Mouse (Mus musculus) forebrain, postnatal 0 days (tissue): ENCODE data around the gene Rps3a1. TPM values are rescaled to one million over a fixed set of nuclear protein-coding genes. Genes with fewer than 3 reads are reported as not detected.
"Not testable (repeated sequence)": the region's sequence is repeated elsewhere in the genome, so short reads cannot be mapped to it uniquely, and the experiment has no call there.

Experiments
- ATAC-seq: fragments of 200-750 bp; cut with Nextera tagmentation; 2 replicates; pipeline ENCODE4 v1.8.0; 2017; ENCODE audit warnings: mild to moderate bottlenecking, moderate library complexity
- DNase-seq: peaks from one replicate; pipeline ENCODE4 v3.0.0-alpha.2; 2015
- H3K27ac ChIP-seq: fragments of 300-500 bp; sonication (generic); 2 replicates; pipeline ENCODE4 v1.5.1; 2014; ENCODE audit warnings: low read depth, mild to moderate bottlenecking, antibody characterized with exemption, low read length, moderate library complexity, mixed read lengths
- H3K27me3 ChIP-seq: fragments of 300-500 bp; sonication (generic); 2 replicates; pipeline ENCODE4 v1.6.1; 2014; ENCODE audit warnings: mild to moderate bottlenecking, low read length, mixed read lengths; ENCODE audit not compliant: insufficient read depth
- H3K36me3 ChIP-seq: fragments of 300-500 bp; sonication (generic); 2 replicates; pipeline ENCODE4 v1.6.1; 2014; ENCODE audit warnings: mild to moderate bottlenecking, moderate library complexity; ENCODE audit not compliant: insufficient read depth
- H3K4me1 ChIP-seq: fragments of 300-500 bp; sonication (generic); 2 replicates; pipeline ENCODE4 v1.6.1; 2014; ENCODE audit warnings: antibody characterized with exemption; ENCODE audit not compliant: insufficient read depth
- H3K4me2 ChIP-seq: fragments of 300-500 bp; sonication (generic); 2 replicates; pipeline ENCODE4 v1.6.1; 2014; ENCODE audit warnings: low read depth, mild to moderate bottlenecking, moderate library complexity
- H3K4me3 ChIP-seq: fragments of 300-500 bp; sonication (generic); 2 replicates; pipeline ENCODE4 v1.5.1; 2014; ENCODE audit warnings: low read depth, low read length, mixed read lengths
- H3K9ac ChIP-seq: fragments of 300-500 bp; sonication (generic); 2 replicates; pipeline ENCODE4 v1.6.1; 2014; ENCODE audit warnings: mild to moderate bottlenecking
- H3K9me3 ChIP-seq: fragments of 300-500 bp; sonication (generic); 2 replicates; pipeline ENCODE4 v1.6.1; 2016; ENCODE audit warnings: low read length
- CTCF ChIP-seq: sonication (generic); IDR thresholded peaks from 2 replicates; pipeline ENCODE4 v1.5.1; 2016; ENCODE audit warnings: antibody characterized with exemption, control low read depth, low read depth
- WGBS: fragments of 180-500 bp; shearing (Covaris S2); extraction: QIAGEN DNeasy Blood & Tissue Kit; methylation state at CpG from one replicate; pipeline ENCODE4 v1.1.7; 2014; 5-methylcytosine and 5-hydroxymethylcytosine counted together
- polyA plus RNA-seq: library from polyadenylated mRNA; unstranded; fragments of >200 nt; fragmentation: Nextera tagmentation; extraction: Ambion mirVana; gene quantifications from 2 replicates; pipeline ENCODE4 v1.2.1, GENCODE M21; 2015
- total RNA-seq: library from RNA; depleted of rRNA; stranded (reverse); fragments of >200 nt; gene quantifications from 2 replicates; pipeline ENCODE4 v1.2.3, GENCODE M21; 2014; rRNA removed

Rps3a1 gene
- total and polyA plus RNA-seq, 2 experiments from 2014 or later, result 709 to 996 TPM

GRCm38 (mm10) chr3:86104909-86105308 lies 37.6 kb downstream of the Rps3a1 start:
- no peak overlapping the region for H3K9ac ChIP-seq
- no peaks in the 10 kb centered on the region for H3K27me3 ChIP-seq
- H3K9me3 ChIP-seq, result no peaks in the 10 kb centered on the region
- WGBS, result 71% methylated on average over 4 of the region's 4 CpGs
- ATAC-seq (no peak), DNase-seq (no peak)
- H3K4me1 ChIP-seq, result no peaks in the 10 kb centered on the region
- H3K4me3 ChIP-seq, result no peak overlapping the region
- TF ChIP-seq CTCF, result no peak
- H3K36me3 ChIP-seq, result peaks cover 5% of the 10 kb centered on the region; the same call in 1 of the 2 replicates
- H3K27ac ChIP-seq, result no peak overlapping the region
- no peak overlapping the region for H3K4me2 ChIP-seq

DNA sequence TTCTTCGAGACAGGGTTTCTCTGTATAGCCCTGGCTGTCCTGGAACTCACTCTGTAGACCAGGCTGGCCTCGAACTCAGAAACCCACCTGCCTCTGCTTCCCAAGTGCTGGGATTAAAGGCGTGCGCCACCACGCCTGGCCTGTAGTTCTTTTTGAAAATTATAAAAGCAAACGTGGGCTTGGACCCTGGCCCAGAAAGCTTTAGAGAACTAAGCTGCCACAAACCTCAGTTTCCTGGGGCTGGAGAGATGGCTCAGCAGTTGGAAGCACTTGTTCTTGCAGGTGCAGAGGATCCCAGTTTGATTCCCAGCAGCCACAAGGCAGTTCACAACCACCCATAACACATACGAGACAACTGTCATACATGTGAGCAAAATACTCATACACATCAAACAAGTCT lies 38.1 kb downstream of the Rps3a1 start:
- not testable (repeated sequence) for ATAC-seq, H3K9me3 ChIP-seq, H3K4me2 ChIP-seq, H3K9ac ChIP-seq, H3K27ac ChIP-seq, H3K4me3 ChIP-seq, H3K4me1 ChIP-seq, H3K27me3 ChIP-seq, H3K36me3 ChIP-seq, DNase-seq
- 82% methylated on average over 7 of the region's 7 CpGs for WGBS

DNA sequence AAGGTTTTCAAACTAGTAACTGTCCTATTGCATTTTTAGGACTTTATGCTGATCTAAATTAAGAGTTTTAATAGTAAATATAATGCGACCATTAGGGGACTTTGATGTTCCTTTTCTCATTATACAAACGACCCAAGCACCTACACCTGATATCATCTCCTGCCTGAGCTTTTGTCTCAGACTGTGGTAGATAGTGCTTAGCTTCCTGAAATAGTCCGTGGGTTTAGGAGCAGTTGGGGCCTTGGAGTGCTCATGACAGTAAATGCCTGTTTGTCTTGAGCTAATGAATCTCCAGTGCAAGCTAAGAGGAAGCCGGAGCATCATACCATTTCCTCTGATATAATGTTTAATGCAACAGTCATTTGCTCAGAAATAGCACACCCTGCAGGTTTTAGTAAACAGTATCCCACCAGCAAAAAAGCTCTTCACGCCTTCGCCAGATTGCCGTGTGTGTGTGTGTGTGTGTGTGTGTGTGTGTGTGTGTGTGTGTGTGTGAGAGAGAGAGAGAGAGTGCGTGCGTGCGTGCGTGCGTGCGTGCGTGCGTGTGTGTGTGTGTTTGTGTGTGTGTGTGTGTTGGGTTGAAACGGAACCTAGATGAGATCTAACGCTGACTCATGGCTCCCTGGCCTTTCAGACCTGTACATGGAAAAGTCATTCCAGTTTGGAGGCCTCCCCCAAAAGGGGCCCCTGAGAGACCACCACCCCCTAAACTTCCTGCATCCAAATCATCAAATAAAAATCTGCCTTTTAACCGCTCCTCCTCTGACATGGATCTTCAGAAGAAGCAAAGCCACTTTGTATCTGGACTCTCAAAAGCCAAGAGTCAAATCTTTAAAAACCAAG lies 38.8 kb downstream of the Rps3a1 start:
- no peak overlapping the region for H3K4me3 ChIP-seq
- no peaks in the 10 kb centered on the region for H3K4me1 ChIP-seq
- H3K9me3 ChIP-seq, result no peaks in the 10 kb centered on the region
- DNase-seq (peak; percentile 32), ATAC-seq (no peak)
- no peaks in the 10 kb centered on the region for H3K27me3 ChIP-seq
- H3K27ac ChIP-seq, result no peak overlapping the region
- no peak overlapping the region for H3K9ac ChIP-seq
- peaks cover 10% of the 10 kb centered on the region; the same call in 1 of the 2 replicates for H3K36me3 ChIP-seq
- H3K4me2 ChIP-seq, result no peak overlapping the region
- TF ChIP-seq CTCF, result peak; percentile 48
- 84% methylated on average over 18 of the region's 18 CpGs for WGBS

GRCm38 (mm10) chr3:86101956-86102355 lies 40.5 kb downstream of the Rps3a1 start:
- no peak for TF ChIP-seq CTCF
- Histone ChIP-seq H3K27ac (no peak overlapping the region), H3K36me3 (peaks cover 10% of the 10 kb centered on the region; the same call in 1 of the 2 replicates), H3K4me2 (no peak overlapping the region), H3K27me3 (no peaks in the 10 kb centered on the region), H3K9me3 (no peaks in the 10 kb centered on the region), H3K4me1 (no peaks in the 10 kb centered on the region), H3K4me3 (no peak overlapping the region), H3K9ac (no peak overlapping the region)
- DNase-seq (no peak), ATAC-seq (no peak)
- WGBS, result 84% methylated on average over 6 of the region's 6 CpGs

GRCm38 (mm10) chr3:86093907-86094306 lies 48.6 kb downstream of the Rps3a1 start:
- ATAC-seq, result no peak
- Histone ChIP-seq H3K27ac (peak overlapping the region; percentile 35; the same call in 1 of the 2 replicates), H3K27me3 (no peaks in the 10 kb centered on the region), H3K9ac (no peak overlapping the region), H3K4me2 (no peak overlapping the region), H3K36me3 (no peaks in the 10 kb centered on the region), H3K4me1 (0 out of 2 replicates have a peak, but pooled peaks cover 6% of the 10 kb centered on the region), H3K4me3 (no peak overlapping the region), H3K9me3 (no peaks in the 10 kb centered on the region)
- 69% methylated on average over 5 of the region's 5 CpGs for WGBS
- TF ChIP-seq CTCF, result no peak
- DNase-seq, result no peak

- no peak overlapping the region for H3K9ac ChIP-seq
- H3K36me3 ChIP-seq, result no peaks in the 10 kb centered on the region
- DNase-seq (peak; percentile 33), ATAC-seq (peak; percentile 42; the same call in 1 of the 2 replicates)
- 22% methylated on average over 6 of the region's 6 CpGs for WGBS
- peak overlapping the region; percentile 35; the same call in 1 of the 2 replicates for H3K27ac ChIP-seq
- H3K4me3 ChIP-seq, result no peak overlapping the region
- no peaks in the 10 kb centered on the region for H3K9me3 ChIP-seq
- H3K27me3 ChIP-seq, result no peaks in the 10 kb centered on the region
- no peak overlapping the region for H3K4me2 ChIP-seq
- TF ChIP-seq CTCF, result no peak
- H3K4me1 ChIP-seq, result 0 out of 2 replicates have a peak, but pooled peaks cover 6% of the 10 kb centered on the region
Observed at GRCm38 (mm10) chr3:86093213-86093845, 49.2 kb downstream of the Rps3a1 start.

Other genes starting within 250 kb of the Rps3a1 start
- gene Sh3d19, start 171.6 kb downstream of the Rps3a1 start, total RNA-seq, result 25.1 and 33.4 TPM in 2 replicates
- gene Sh3d19, start 171.6 kb downstream of the Rps3a1 start, polyA plus RNA-seq, result 9.9 and 14.3 TPM in 2 replicates
- not detected in 2 replicates for gene Prss48, start 140.2 kb downstream of the Rps3a1 start, total RNA-seq
- gene Prss48, start 140.2 kb downstream of the Rps3a1 start, polyA plus RNA-seq, result not detected in 2 replicates
- 16.1 and 18.5 TPM in 2 replicates for gene Lrba, start 82.0 kb upstream of the Rps3a1 start, total RNA-seq
- gene Lrba, start 82.0 kb upstream of the Rps3a1 start, polyA plus RNA-seq, result 0.82 and 1.6 TPM in 2 replicates